Mouse (Mus musculus) central nervous system, embryonic 18 days (tissue): ENCODE data around the gene Dnajc27. TPM values are rescaled to one million over a fixed set of nuclear protein-coding genes. Genes with fewer than 3 reads are reported as not detected.

Experiments
- polyA plus RNA-seq: library from polyadenylated mRNA; depleted of rRNA; stranded (reverse); fragments of >200 nt; gene quantifications from 2 replicates; pipeline ENCODE4 v1.2.3, GENCODE M21; 2012; rRNA removed

Gene Dnajc27
- polyA plus RNA-seq: 27.3 and 28.7 TPM in 2 replicates

DNA sequence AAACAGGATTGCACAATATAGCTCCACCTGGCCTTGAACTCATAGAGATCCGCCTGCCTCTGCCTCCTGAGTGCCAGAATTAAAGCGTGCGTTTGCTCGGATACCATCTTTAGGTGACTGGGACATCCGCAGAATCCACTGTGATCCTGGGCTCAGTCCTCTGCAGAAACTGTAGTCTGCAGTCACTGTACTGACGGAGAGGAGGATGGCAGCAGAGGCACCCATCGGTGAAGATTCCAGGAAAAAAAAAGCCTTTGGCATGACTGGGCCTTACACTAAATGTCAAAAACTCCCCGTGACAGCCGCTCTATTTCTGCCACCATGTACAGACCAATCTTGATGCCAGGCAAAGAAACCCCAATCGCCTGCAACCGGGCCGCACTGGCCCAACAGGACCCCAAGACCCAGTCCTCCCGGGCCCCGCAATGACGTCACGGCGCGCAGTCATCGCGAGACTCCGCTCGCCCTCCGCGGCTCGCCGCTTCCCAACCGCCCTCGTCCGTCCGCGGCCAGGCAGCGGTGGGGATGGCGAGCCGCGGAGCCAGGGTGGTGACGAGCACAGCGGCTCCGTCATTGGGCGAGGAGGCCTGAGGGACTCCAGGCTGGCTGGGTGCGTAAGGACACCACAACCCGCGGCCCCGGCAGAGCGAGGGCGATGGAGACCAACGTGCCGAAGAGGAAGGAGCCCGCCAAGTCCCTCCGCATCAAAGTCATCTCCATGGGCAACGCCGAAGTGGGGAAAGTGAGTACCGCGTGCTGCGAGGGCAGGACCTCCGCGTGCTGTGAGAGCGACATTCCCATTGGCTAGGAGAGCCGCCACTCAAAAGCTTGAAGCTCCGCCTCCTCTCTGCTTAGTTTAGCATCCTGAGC is at the start of gene Dnajc27:
Dnajc27 (plus strand) TSS at position 452 of the 870 bp plus-strand sequence.

DNA sequence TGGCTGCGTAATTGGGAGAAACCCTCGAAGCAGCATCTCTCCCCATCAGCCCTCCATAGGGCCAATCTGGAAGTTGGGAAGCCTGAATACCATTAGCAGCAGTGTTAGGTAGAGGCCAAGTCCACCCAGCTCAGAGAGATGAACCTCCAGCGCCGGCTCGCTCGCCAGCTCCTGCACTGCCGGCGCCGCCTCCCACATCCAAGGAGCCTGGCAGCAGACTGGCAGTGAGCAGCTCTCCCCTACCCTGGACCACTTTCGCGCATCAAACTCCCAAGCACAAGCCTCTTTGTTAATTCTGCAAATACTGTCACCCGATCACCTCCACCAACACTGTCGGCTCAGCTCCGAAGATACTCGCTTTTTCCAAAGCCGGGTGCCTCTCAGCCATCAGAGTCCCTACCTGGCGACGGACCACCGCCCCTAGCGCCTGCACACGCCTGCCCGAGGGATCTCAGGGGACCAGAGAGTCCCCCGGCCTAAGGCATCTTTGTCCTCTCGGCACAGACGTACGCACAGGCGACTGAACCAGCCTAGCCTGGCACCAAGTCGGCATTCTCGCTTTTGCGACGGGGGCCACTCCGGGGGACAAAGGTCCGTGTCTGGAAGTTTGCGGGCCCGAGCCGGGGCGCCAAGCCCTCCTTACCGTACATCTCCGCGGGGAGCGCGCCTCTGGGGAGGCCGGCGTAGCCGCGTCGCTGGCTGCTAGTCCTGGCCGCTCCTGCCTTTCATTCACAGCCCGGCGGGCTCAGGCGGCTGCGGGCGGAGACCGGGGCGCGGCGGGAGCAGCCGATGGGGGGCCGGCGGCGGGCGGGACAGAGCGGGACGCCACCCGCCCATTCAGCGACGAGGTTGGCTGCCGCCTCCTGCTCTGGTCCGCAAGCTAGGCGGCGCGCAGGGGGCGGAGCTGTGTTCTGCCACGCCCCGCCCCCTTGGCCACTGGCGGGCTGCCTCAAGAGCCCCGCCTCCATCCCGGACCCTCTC is 44.0 kb upstream of the Dnajc27 start, which contains the start of gene Efr3b:
Efr3b (minus strand) TSS at position 855 of the 981 bp plus-strand sequence.

GRCm38 (mm10) chr12:4132941-4133846 is 50.8 kb downstream of the Dnajc27 start, which contains the start of gene Adcy3:
TSS of gene Adcy3 (plus strand) at chr12:4133103.

Other genes with a start within 250 kb of the Dnajc27 start
- gene Pomc, start 127.6 kb upstream of the Dnajc27 start, polyA plus RNA-seq: 3.6 and 3.7 TPM in 2 replicates
- 48.2 and 50.3 TPM in 2 replicates for gene Efr3b, start 43.7 kb upstream of the Dnajc27 start, polyA plus RNA-seq
- 16.3 and 16.5 TPM in 2 replicates for gene Adcy3, start 50.5 kb downstream of the Dnajc27 start, polyA plus RNA-seq
- gene Ptrhd1, start 151.4 kb downstream of the Dnajc27 start, polyA plus RNA-seq: 5.2 and 5.8 TPM in 2 replicates
- gene Cenpo, start 151.7 kb downstream of the Dnajc27 start, polyA plus RNA-seq: 8.4 and 9.1 TPM in 2 replicates